Mouse (Mus musculus): ENCODE measurements around the gene Malrd1.

- TF ChIP-seq GATA1 (IDR thresholded peaks at IDR 0.05; ENCODE audit: borderline replicate concordance, low read length) (no peak), FLI1 (IDR thresholded peaks at IDR 0.05; ENCODE audit: low read length) (no peak)
Observed at GRCm38 (mm10) chr2:15926041-15926440, 399.8 kb downstream of the Malrd1 start.
